Mouse (Mus musculus): Measurements from ENCODE around the gene Pcca. TPM values are rescaled to one million over a fixed set of nuclear protein-coding genes. Genes with fewer than 3 reads are reported as not detected.

The Pcca gene
- polyA plus RNA-seq (2021; fragmentation: Nextera tagmentation), result 14.8 and 20.5 TPM in 2 replicates
- long read RNA-seq, experiment 1, transcript Pcca-201 (24 exons, 2,592 nt), result major isoform, 17 of 25 reads
- long read RNA-seq, experiment 1, partial matches to known transcripts, result 7 of 25 reads
- long read RNA-seq, experiment 1, other reads (novel, unspliced or antisense), result 1 of 25 reads
- long read RNA-seq, experiment 2, transcript Pcca-201 (24 exons, 2,592 nt), result major isoform, 61 of 79 reads
- long read RNA-seq, experiment 2, partial matches to known transcripts, result 6 of 79 reads
- long read RNA-seq, experiment 2, other reads (novel, unspliced or antisense), result 12 of 79 reads

DNA sequence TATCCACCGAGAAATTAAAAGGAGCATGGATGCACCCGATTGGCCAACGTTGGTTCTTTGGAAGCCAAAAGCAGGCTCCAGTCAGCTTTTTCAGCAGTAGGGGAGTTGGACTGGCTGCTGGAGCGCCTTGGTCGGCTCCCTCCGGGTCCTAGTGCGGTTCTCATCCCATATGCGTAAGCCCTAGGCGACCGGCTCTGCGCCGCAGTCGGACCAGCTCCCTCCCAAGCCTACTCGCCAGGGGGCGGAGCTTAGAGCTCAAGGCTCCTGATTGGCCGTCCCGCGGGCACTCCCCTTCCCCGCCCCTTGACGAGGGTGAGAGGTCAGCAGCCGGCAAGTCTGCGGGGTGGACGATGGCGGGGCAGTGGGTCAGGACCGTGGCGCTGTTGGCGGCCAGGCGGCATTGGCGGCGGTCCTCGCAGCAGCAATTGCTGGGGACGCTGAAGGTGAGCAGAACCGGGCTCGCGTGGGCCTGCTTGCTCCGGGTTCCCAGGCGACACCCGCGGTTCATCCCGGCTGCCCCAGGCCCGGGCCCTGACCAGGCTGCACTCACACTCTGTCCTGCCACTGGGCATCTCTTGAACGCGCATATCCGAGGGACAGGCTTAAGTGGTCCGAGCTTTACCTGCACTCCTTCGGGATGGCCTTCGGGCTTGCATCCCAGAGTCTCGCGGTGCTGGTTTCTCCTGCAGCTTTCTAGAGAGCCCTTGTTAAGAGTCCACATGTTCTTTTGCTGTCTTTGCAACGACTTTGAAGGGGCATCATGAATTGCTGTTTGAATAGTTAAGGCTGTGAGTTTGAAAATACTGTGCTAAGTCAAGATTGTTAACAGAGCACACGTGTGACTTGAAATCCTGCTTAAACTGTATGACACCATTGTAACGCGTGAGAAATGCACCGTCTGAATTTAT, at the start of gene Pcca:
Pcca (plus strand) TSS at position 308 of the 908 bp plus-strand sequence.

DNA sequence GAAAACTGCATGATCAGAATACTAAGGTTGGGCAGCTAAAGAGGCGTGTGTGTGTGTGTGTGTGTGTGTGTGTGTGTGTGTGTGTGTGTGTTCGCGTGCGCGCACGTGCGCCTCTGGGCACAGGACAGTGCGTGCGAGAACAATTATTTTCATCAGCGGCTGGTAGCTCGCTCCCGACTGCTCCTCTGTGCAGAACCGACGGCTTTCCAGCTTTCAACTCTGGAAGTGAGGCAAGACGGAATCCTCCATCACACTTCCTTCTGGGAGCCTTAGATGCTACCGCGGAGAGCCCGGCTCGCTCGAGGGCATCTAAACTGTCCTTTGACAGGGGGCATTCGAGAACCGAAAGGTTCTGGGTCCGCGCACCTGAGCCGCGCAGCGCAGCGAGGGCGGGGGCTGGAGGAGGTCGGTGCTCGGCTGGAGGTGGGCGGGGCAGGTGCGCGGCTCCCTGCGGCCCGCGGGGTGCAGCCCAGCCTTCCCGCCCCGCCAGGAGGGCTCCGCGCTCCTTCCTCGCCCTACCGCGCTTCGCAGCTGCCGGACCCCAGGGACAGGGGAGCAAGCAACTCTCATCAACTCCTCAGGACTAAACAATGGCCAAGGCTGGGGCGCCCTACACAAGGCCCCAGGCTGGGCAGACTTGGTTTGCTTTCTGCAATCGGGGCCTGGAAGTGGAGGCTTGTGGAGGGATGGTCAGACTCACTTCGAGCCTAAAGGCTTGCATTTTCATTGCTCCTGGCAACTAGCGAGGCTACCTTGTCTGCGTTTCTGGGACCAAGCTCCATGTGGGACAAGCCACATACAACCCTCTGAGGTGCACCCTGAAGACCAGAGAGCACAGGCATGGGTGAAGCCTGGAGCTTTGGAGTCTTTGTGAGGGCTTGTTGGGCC, 43.4 kb upstream of the Pcca start, which contains the start of gene Gm10837:
Gm10837 (plus strand) TSS at position 146 of the 888 bp plus-strand sequence.

DNA sequence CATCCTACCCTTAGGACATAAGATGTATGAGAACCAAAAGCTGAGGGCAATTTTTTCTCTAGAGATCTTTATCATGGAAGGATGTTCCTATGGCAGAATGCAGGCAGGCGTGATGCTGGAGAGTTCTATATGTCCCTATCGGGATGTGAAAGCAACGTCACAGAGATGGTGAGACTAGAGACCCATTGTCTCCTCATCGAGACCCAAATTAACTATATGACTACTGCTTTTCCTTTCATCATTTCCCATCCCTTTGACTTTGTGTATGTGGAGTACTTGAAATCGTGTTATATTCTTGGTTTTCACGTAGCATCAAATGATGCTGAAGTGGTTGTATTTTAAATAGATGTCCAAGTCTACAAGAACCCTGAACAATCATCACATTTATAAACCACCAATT, 379.5 kb downstream of the Pcca start, which contains the start of gene Ggact:
Ggact (minus strand) TSS at position 101 of the 400 bp plus-strand sequence.

Other genes starting within 250 kb of the Pcca start
- not detected in 2 replicates for gene Gm5089, start 83.2 kb upstream of the Pcca start, polyA plus RNA-seq (2021; fragmentation: Nextera tagmentation)
- 1.6 and 1.9 TPM in 2 replicates for gene Zic5, start 68.6 kb upstream of the Pcca start, polyA plus RNA-seq (2021; fragmentation: Nextera tagmentation)
- gene Zic2, start 58.9 kb upstream of the Pcca start, polyA plus RNA-seq (2021; fragmentation: Nextera tagmentation), result 4.7 and 5.9 TPM in 2 replicates
- 0.09 TPM in 1 of 2 replicates, not detected in the other for gene Gm10837, start 43.7 kb upstream of the Pcca start, polyA plus RNA-seq (2021; fragmentation: Nextera tagmentation)